Mouse (Mus musculus): ENCODE data around the gene Sp1. TPM values are rescaled to one million over a fixed set of nuclear protein-coding genes. Genes with fewer than 3 reads are reported as not detected.

The Sp1 gene
- total RNA-seq (2021) = 49.9 and 82.8 TPM in 2 replicates
- long read RNA-seq, full-length matches to known transcripts = 2 of 11 reads
- long read RNA-seq, partial matches to known transcripts = 2 of 11 reads
- long read RNA-seq, other reads (novel, unspliced or antisense) = 7 of 11 reads

DNA sequence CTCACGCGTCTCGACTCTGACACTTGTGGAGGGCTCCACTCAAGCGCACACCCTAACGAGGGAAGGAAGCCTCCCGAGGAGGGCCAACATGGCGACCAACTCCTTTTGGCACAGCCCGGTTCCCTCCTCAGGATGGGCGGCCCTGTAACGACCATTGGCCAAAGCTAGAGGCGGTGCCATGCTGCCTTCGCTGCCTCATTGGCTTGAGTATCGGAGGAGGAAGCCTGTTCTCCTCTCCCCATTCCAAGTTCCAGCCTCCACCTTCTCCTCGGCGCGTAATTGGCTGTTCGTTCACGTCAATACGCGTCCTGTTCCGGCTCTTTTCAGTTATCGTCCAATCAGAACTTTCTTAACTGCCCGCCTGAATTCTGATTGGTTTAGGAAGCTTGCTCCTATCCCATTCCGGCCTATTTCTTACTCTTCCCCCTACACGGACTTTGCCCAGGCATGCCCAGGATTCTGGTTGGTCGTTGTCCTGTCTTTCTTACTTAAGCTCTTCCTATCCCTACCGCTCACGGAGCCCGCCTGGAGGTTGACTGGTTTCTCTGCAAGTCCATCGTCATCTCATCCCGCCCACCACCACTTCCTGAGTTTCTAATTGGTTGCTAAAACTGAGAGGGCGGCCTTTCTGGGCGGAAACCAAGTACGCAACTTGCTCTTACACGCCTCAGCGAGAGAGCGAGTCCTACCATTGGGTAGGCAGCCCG is at the start of gene Sp1:
Gene Sp1 (plus strand): TSS at position 655 of the 707 bp plus-strand sequence.
- DNase-seq = peak; percentile 96

DNA sequence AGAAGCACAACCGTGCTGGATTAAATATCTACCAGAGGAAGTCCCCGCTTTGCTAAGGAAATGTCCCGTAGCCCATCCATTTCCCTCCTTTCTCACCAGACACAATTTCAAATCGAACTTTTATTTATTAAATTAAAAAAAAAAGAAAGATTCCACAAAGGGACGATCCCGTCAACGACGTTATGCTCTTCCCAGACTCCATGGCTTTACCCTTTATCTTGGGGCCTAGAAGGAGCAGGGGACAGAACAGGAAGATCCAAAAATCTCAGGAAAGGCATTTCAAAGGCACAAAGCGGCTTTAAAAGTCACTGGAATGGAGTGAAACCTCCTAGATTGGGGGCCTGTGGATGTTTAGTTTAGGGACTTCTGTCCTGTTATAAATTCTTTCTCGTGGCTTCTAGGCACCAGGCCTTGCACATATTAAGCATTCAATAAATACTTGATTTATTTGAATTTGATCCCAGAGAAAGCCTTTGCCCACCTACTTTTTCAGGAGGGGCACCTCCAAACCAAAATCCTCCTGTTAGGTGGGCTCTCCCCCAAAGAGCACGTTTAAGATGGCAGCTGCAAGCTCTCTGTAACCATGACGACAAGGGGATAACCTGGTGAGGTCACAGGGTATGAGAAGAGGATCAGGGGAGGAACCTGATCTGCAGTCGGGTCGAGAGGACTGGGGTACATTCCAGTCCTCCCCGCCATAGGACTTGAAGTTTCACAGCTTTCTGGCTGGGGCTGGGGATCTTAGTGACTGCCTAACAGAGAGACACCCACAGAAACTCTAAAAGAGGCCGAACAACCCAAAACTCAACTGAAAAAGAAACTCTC is 49.2 kb upstream of the Sp1 start:
- no peak for DNase-seq

DNA sequence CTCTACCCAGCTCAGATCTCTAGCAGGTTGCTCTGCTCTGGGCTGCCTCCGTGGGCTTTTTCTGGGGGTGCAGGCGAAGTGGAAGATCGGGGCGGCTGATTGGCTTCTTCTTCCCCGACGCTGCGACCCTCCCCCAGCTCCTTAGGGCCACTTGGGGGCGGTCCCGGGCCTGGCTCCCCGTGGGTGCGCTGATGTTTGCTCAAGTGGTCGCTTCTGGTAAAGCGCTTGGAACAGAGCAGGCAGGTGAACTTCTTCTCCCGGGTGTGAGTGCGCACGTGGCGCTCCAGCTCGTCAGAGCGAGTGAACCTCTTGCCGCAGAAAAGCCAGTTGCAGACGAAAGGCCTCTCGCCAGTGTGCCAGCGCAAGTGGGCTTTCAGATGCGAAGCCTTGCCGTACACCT is 47.8 kb upstream of the Sp1 start:
- no peak for DNase-seq

DNA sequence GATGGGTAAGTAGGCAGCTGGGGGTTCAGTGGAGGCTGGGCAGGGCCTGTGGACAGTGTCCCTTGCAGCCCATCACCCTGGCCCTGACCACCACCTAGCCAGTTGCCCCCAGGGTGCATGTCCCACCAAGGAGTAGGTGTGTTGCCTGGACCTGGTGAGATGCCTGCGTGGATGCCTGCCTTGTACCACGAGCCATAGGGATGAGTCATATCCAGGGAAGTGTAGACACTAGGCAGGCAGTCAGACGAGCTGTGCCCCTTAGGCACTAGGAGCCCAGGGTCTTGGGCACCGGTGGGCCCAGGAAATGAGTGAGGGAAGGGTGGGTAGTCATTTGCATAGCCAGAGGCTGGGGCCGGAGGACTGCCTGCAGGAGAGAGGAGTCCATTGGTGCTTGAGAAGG is 47.1 kb upstream of the Sp1 start:
- DNase-seq = no peak

DNA sequence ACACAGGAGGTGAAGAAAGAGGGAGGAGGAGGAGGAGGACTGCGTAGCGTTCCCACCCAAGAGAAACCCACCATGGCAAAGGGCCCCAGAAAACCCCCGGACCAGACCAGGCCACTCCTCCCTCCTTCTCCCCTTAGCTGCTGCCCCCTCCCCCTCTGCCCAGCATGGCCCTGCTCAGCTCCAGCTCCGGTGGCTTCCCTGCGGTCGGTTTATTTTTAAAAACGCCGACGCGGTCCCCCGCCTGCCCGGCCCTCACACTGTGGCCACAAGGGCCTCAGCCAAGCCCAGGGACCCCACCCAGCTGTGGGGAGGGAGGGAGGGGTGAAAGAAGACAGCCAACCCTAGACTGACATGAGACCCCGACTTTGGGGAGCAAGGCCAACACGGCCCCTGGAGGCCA is 43.3 kb upstream of the Sp1 start:
- no peak for DNase-seq

DNA sequence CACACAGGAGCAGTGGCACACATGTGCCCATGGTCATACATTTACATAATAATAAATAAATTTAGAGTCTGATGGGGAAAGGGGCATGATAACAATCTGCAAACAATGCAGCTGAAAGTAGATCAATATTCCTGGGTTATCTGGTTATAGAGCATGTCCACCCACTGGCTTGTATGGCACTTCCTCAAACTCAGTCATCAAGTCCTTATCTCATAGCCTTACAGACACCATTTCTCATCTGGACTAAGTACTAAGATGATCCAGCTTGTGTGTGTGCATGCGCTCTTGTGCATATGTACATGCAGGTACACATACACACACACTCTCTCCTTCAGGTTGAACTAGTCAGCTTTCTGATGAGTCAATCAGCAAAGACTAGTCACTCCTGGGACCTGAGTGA is 41.3 kb upstream of the Sp1 start:
- no peak for DNase-seq

DNA sequence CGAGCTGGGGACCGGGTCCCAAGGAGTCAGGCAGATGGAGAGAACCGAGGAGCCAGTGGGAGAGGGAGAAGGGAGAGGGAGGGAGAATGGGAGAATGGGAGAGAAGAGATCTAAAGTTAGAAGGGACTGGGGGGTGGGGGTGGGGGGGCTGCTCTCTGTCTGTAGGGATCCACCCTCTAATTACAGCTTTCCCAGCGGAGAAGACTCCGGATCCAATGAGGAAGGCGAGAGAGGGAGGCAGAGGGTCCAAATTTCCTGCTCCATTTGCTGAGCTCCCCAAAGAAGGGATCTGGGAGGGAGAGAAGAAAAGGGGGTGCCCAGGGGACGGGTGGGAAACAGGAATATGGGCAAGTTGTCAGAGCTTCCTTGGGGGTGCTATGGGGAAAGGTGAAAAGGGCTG is 39.7 kb upstream of the Sp1 start:
- no peak for DNase-seq

DNA sequence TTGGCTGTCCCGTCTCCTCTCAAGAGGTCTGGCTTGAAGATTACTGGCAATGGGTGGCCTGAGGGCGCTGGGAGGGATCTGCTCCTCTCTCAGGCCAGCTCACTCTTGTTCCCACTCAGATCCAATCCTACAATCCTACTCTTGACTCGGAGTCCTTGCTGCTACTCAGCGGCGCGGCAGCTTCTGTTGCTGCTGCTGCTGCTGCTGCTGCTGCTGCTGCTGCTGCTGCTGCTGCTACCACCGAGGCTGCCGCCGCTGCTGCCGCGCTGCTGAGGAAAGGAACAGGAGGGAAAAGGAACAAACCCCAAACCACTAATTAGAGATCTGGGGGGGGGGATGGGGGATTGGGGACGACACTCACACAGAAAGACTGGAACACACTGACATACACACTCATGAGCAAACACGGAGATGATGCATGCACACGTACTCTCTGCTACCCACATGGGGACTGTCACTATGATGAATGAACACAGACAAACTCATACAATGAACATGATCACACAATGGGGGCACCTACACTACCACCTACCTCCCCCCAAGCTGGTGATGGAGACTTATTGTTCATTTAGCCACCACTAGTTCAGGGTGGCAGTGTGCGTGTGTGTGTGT is 39.1 kb upstream of the Sp1 start, which contains the start of gene Sp7:
Gene Sp7 (minus strand): TSS at position 450 of the 612 bp plus-strand sequence.
- DNase-seq = no peak

DNA sequence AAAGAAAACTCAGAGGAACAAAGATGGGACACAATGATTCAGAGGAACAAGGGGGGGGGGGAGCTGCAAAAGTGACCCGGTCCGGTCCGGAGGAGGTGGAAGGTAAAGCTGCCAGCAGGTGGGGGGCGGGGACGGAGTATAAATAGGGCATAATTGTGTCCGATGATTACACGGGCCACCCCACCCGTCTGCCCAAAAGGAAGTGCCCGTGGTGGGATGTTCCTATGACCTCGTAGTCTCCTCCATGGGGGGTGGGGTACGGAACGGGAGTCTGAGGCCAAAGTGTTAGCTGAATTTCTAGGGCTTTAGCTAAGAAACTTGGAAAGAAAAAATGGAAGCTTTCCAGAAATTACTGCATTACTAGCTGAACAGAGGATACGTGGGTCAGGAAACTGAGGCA is 36.0 kb upstream of the Sp1 start:
- DNase-seq = no peak

DNA sequence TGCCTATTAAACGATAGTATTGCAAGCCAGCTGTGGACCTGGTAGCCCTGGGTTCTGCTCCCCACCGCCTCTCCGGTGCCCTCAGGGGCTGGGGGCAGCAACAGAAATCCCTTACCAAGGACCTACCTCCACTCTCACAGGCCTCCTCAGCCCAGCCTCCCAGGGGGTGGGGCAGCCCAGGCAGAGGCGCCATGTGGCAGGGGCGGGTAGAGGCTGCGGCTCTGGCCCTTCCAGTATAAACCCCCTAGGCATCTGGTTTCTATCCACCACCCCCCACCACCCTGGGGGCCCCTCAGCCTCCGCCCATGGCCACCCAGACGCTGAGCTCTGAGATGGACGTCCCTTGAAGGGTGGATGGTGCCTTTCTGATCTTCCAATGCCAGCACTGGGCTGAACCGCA is 35.2 kb upstream of the Sp1 start:
- no peak for DNase-seq

DNA sequence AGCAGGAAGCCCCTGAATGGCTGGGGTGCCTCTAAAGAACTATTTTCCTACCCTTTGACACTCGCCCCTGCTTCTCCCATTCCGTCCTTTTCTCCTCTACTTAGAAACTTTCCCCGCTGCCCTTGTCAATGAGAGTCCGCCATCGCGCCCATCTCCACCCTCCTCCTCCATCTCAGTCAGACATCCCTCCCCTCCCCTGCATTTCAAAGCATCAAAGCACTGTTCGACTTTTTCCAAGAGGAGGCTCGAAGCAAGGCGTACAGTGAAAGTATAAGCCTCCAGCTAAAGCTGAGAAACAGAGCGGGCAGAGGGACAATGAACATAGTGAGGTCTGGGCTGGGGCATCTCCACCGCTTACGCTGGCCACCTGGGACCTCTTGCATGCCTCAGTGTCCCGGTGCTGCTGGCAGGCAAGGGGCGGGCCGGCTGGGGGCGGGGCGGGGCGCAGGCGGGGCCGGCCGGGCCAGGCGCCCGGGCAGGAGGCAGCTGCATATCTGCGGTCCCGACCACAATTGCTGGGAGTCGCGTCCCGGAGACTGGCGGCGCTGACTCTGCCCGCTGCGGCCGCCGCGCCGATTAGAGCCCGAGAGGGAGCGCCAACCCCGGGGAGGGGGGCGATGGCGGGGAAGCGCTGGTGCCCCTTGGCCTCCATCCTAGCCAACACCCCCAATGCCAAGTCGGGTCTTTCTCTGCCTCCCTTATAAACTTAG is 29.3 kb upstream of the Sp1 start:
- DNase-seq = peak; percentile 65

DNA sequence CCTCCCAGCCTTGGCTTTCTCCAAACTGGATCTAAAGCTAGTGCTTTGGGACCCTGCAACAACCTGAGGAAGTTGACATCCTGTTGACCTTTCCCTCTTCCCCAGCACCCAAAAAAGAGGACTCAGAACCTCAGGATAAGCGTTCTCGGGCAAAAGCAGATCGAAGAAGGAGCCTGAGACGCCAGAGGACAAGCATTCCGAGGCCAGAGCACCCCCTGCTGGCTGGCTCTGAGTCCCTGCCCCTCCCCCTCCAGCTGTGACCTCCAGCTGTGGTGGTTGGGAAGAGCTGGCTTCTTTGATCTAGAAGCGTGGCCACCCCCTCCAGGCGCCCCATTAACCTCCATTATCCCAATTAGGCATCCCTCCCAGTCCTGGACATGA is 28.8 kb upstream of the Sp1 start:
- peak; percentile 88 for DNase-seq

DNA sequence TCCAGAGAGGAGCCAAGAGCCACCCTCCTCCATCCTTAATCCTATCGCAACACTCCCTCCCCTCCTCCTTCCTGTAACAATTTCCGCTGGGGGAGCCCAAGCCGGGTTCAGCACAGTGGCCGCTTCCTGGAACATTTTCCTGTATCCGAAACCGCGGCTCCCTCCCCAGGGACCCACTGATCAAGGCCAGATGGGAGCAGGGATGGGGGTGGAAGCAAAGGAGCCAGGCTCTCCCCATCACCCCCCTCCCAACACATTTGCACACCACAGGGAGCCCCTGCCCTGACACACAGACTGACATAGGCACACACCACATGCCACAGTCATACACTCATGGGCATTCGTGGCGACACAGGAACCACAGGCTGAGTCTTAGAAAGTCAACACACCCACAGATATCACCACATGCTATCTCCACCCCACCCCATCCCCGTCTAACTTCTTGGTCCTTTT is 28.1 kb upstream of the Sp1 start:
- peak; percentile 50 for DNase-seq

DNA sequence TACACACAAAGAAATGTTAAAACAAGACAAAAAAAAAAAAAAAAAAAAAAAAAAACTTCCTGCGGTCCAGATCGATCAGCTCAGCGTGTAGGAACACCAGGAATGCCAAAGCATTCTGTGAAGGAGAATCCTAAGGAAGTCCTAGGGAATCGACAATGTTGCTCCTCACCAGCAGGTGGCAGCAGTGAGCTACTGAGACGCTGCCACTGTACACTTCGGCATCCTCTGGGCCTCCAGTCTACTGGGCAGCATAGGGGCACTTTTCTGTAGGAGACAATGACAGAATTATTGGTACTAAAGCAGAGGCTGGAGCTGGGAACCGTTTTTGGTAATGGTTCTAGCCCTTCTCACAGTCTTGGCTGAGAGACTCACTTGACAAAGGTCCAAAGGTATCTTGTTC is 24.4 kb upstream of the Sp1 start:
- DNase-seq = peak; percentile 88

DNA sequence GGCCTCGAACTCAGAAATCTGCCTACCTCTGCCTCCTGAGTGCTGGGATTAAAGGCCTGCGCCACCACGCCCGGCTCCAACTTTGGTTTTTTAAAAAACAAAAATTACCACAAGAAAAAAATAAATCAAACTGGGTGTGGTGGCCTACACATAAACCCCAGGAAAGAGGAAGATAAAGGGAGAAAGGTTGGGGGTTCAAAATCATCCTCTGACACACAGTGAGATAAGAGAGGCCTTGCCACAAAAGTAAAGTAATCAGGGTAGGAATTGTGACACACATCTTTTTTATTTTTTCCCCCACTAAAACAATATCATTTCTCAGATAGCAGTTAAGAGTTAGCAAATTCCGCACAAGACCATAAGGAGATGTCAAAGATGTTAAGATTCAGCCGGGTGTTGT is 22.3 kb upstream of the Sp1 start:
- no peak for DNase-seq

DNA sequence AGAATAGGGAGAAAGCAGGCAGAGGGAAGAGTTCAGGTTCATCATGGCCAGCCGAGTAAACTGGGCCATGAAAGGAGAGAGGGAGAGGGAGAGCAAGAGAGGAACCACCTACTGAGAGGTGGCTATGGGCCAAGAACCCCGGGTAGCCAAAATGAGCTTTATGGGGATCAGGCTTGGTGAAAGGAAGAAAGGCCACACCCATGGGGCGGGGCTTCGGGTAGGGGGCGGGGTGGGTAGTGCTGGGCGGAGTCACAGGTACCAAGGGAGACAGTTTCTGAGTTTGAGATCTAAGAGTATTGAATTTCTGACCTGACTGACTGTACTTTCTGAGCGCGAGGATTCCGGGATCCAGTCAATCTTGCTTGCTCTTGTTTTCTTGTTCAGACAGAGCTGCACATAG is 19.3 kb upstream of the Sp1 start:
- no peak for DNase-seq

DNA sequence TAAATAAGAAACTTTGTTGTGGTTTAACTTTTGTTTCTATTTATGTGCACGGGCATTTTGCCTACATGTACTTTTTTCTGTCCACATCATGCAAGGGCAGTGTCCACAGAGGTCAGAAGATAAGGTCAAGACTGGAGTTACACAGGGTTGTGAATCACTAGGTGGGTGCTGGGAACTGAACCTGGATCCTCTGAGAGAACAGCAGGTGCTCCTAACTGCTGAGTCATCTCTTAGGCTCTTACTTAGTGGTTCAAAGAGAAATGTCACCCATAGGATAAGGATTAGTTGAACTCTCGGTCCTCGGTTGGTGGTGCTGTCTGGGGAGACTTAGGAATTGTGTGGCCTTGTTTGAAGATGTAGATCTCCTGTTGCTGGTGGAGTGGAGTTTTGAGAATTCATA is 17.0 kb upstream of the Sp1 start:
- DNase-seq = no peak

DNA sequence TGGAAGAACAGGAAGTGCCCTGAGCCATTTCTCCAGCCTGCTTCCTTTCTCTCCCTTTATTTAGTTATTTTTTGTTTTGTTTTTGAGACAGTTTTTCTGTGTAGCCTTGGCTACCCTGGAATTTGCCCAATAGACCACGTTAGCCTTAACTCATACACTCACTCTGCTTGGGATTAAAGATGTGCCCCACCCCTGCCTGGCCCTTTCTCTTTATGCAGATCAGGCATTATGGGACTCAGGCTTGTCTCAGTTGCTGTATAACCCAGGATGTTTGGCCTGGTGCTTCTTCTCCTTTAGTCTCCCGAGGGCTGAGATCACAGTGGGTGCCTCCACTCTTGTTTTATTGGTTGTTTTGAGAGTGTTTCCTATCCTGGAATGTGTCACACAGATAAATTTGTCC is 13.4 kb upstream of the Sp1 start:
- DNase-seq = no peak

DNA sequence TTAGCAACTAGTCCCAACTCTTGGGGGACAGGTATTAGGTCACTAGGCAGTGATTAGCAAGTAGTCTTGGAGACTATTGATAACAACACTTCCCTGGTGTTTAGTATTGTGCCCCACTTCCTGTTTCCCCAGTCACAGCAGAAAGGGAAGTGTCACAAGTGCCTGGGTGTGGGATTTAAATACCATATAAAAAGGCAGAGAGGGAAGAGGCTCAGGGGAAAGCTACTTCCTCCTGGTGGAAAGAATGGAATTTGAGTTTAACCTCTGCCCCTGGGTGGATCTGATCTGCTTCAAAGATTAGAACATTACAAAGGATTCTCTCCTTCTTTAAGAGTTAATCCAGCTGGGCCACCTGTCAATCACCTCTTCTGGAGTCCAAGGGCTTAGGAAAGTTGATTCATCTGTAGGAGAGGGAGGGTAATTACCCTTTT is 12.3 kb upstream of the Sp1 start:
- no peak for DNase-seq

DNA sequence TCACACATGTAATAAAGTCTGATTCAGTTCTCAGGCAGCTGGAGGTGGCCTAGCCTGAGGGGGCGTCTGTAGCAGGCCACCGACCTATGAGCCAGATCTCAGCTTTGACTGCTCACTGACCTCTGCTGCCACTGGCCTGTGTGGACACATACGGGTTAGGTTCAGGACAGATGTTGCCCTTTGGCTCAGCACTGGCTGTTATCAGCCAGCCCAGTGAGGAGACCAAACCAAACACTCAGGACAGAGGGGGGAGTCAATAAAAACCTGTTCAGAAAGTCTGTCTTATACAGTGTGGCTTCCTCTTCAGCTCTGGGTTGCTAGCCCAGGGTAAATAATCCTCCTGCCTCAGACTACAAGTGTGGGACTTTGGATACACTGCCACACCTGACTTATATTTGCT is 10.9 kb upstream of the Sp1 start:
- no peak for DNase-seq

DNA sequence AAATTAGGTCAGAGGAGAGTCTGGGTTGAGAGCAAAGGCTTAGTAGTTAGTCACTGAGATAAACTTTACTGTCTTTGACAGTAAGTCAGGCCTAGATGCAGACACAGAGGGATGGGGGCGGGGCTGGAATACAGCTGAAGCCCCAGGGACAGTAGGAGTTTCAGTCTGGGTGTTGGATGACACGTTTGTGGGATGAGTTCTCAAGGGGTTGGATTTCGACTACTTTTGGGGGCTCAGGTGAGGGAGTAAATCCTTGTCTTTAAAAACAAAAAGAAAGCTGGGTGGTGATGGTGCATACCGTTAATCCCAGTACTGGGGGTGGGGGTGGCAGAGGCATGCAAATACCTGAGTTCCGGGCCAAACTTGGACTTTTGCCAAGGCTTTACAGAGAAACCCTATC is 7.3 kb upstream of the Sp1 start:
- DNase-seq = peak; percentile 59

Data from adrenal gland, postnatal 25 days (tissue).